Mouse (Mus musculus) urinary bladder, postnatal 14 days (tissue): ENCODE measurements around the gene Luzp1.

Experiments used
- DNase-seq: peaks from one replicate; pipeline ENCODE4 v3.0.0; 2021; ENCODE audit warnings: low spot score

Luzp1 gene

GRCm38 (mm10) chr4:136469371-136469903, at the start of gene Luzp1:
TSS of gene Luzp1 (plus strand) at chr4:136469761.
- peak; percentile 93 for DNase-seq

GRCm38 (mm10) chr4:136423224-136423623, 46.3 kb upstream of the Luzp1 start, which contains the start of gene Htr1d:
TSS of gene Htr1d (plus strand) at chr4:136423524.
- no peak for DNase-seq

GRCm38 (mm10) chr4:136424120-136424999, 45.2 kb upstream of the Luzp1 start:
- DNase-seq, result no peak

GRCm38 (mm10) chr4:136425000-136425288, 44.6 kb upstream of the Luzp1 start:
- peak; percentile 54 for DNase-seq

- no peak for DNase-seq
Observed at GRCm38 (mm10) chr4:136430609-136431375, 38.8 kb upstream of the Luzp1 start.

- peak; percentile 73 for DNase-seq
Observed at GRCm38 (mm10) chr4:136431376-136431693, 38.2 kb upstream of the Luzp1 start.

- peak; percentile 78 for DNase-seq
Observed at GRCm38 (mm10) chr4:136434029-136434428, 35.5 kb upstream of the Luzp1 start.

GRCm38 (mm10) chr4:136439106-136439505, 30.5 kb upstream of the Luzp1 start:
- DNase-seq, result peak; percentile 67

- DNase-seq, result no peak
Observed at GRCm38 (mm10) chr4:136441354-136442043, 28.1 kb upstream of the Luzp1 start.

- no peak for DNase-seq
Observed at GRCm38 (mm10) chr4:136444561-136444960, 25.0 kb upstream of the Luzp1 start.

- no peak for DNase-seq
Observed at GRCm38 (mm10) chr4:136449795-136450194, 19.8 kb upstream of the Luzp1 start.

GRCm38 (mm10) chr4:136450271-136450670, 19.3 kb upstream of the Luzp1 start:
- no peak for DNase-seq

- peak; percentile 65 for DNase-seq
Observed at GRCm38 (mm10) chr4:136451564-136451963, 18.0 kb upstream of the Luzp1 start.

- DNase-seq, result no peak
Observed at GRCm38 (mm10) chr4:136452286-136452685, 17.3 kb upstream of the Luzp1 start.

- DNase-seq, result no peak
Observed at GRCm38 (mm10) chr4:136452792-136453191, 16.8 kb upstream of the Luzp1 start.

- peak; percentile 87 for DNase-seq
Observed at GRCm38 (mm10) chr4:136454850-136455260, 14.7 kb upstream of the Luzp1 start.

- no peak for DNase-seq
Observed at GRCm38 (mm10) chr4:136456516-136457218, 12.9 kb upstream of the Luzp1 start.

- DNase-seq, result no peak
Observed at GRCm38 (mm10) chr4:136458276-136458675, 11.3 kb upstream of the Luzp1 start.

GRCm38 (mm10) chr4:136459210-136459609, 10.4 kb upstream of the Luzp1 start:
- no peak for DNase-seq

GRCm38 (mm10) chr4:136461206-136461605, 8.4 kb upstream of the Luzp1 start:
- no peak for DNase-seq

- DNase-seq, result no peak
Observed at GRCm38 (mm10) chr4:136461761-136462085, 7.8 kb upstream of the Luzp1 start.
